Mouse (Mus musculus) small intestine, adult 2 months (tissue): ENCODE data around the gene Esr2.

ENCODE experiments used
- CTCF ChIP-seq: fragments of 200-500 bp; IDR thresholded peaks from 2 replicates; pipeline ENCODE4 v1.5.1; 2012; ENCODE audit warnings: low read depth, mild to moderate bottlenecking, control low read depth, inconsistent platforms, low read length, moderate library complexity, mixed read lengths; ENCODE audit not compliant: insufficient replicate concordance, insufficient read length; ENCODE audit errors: extremely low read depth
- POLR2A ChIP-seq: fragments of 200-500 bp; IDR thresholded peaks from 2 replicates; pipeline ENCODE4 v1.6.1; 2012; ENCODE audit warnings: low read depth, mild to moderate bottlenecking, control low read depth, inconsistent platforms, low read length, moderate library complexity

GRCm38 (mm10) chr12:76195912-76196708, 19.1 kb upstream of the Esr2 start:
- TF ChIP-seq CTCF (no peak; the same call in 1 of the 2 replicates), POLR2A (0 out of 2 replicates have a peak, but pooled peaks have one; percentile 9)
